Mouse (Mus musculus) thymus, postnatal 0 days (tissue): ENCODE measurements at regions not wholly inside any gene's neighbourhood (a gene's known extent, or its start where the extent isn't known, plus 50 kb on each side); places are given as distances from the start of the nearest gene placed in this dataset.

Experiments
- DNase-seq: peaks from one replicate; pipeline ENCODE4 v3.0.0-alpha.2; 2015; ENCODE audit warnings: low spot score

DNA sequence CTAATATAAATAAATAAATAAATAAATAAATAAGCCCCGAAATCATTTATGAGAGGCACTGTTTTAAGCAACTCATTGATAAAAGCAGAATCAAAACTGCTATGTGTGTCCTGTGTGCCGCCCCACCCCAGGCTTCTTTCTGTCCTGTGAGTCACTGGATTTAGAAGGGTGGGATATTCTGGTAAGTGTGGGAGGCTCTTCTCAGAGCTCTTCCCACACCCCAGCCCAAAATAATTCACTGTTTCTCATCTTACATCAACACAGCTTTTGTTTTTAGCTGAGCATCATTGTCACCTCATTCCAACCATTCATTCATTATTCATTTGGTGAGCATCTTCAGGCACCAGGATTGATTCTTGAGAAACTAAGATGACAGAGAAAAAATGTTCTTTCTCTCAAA lies 118.4 kb downstream of the Barx2 start:
- no peak for DNase-seq

GRCm38 (mm10) chr9:31775956-31776355 lies 137.3 kb downstream of the Barx2 start:
- DNase-seq: no peak

DNA sequence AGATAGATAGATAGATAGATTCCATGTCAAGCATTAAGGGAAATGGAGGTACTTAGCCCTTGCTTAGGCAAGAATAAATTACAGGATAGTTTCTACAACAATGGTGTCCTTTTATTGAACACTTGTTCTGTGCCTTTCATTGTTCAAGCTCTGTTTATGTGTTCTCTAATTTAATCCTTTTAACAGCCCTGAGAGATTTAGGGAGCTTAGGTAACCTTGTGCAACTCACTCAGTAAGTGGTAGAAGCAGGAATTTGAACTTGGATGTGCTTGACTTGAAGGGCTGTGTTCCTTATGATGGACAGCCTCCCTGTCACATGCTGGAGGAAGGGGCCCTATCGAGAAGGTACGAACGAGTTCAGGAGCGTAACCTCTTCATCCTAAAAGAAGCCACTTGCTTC lies 147.9 kb downstream of the Barx2 start:
- DNase-seq: no peak

DNA sequence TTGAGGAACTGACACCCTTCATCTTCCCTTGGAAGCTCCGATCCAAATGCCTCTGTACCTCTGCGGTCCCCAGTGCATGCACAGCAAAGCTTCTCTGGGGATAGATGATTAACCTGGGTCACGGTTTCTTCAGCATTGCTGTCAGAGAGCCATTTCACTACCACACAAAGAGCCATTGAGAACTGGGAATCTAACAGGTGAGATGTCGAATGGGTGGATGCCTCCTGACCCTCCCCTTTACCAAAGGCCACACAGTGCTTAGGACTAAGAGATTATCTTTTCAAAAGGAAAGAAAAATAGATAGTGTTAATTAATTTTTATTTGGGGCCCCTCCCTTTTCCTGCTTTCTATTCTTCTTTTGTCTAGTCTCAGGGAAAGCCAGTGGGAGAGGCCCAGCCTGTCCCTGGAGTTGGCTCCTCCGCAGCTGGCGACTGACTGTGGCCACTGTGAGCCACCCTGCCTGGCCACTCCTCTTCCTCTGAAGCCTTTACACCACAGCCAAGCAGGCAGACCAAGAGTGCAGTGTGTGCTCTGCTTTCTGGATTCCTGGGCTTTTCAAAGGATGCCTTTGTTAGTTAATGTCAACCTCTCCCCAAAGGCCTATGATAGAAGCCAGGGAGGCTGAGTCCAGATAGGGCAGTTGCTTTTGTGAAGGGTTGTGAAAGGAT lies 155.2 kb downstream of the Barx2 start:
- DNase-seq: no peak

GRCm38 (mm10) chr9:31730443-31730842 lies 182.8 kb downstream of the Barx2 start:
- DNase-seq: no peak

- DNase-seq: no peak
These were observed 194.0 kb downstream of the Barx2 start for GRCm38 (mm10) chr9:31719309-31719708.

DNA sequence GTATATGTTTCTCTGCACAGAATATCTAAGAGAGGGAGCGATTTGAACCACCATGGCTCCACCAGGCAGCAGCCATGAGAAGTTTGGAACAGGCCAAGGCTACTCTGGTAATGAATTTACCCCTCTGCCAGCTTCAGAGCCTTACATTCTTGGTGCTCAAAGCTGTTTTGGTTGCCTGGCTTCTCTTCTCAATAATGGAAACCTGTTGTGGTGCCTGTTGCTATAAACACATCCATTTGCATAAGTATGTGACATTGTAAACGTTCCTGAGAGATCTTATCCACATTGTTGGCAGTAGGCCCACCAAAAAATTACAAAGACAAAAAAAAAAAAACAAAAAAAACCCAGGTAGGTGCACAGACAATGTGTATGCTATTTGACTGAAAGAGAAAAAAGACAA lies 203.2 kb downstream of the Barx2 start:
- no peak for DNase-seq

GRCm38 (mm10) chr9:31706688-31707087 lies 206.6 kb downstream of the Barx2 start:
- DNase-seq: no peak

DNA sequence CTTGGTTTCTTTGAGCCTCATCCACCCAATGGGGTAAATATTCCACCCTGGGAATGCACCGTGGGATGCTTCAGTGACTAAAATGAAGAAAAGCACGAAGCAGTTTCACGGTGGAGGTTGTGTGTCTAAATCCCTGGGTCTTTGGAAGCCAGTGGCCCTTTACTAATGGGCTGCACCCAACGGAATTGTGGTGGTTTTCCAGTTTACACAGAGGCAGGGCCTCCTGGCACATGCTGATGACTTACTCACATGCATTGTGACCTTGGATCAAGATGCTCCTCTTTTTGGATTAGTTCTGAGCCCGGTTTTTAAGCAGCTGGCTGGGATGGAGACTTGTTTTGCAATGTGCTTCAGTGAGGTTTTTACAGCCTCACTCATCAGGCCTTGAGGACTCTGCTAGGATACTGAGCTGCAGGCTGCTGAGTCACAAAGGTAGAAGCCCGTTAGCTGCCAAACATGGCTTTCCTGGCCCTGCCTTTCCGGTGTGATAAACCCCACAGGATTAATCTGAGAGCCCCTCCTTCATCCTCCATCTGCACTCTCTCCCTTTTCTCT lies 222.3 kb downstream of the Barx2 start:
- DNase-seq: no peak

DNA sequence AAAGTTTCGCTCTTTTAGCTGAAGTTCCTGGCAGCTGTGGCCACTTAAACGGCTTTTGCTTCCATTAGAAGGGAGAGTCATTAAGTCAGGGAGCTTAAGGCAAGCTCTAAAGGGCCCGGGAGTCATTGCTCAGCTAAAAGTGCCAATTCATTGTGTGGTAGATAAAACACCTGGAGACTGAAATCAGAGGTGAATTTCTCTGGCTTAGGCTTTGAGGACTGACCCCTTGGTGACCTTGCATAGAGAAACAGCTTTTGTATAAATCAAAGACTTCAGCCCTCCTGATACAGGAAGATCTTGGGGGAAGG lies 224.1 kb upstream of the Tmem45b start:
- DNase-seq: no peak

DNA sequence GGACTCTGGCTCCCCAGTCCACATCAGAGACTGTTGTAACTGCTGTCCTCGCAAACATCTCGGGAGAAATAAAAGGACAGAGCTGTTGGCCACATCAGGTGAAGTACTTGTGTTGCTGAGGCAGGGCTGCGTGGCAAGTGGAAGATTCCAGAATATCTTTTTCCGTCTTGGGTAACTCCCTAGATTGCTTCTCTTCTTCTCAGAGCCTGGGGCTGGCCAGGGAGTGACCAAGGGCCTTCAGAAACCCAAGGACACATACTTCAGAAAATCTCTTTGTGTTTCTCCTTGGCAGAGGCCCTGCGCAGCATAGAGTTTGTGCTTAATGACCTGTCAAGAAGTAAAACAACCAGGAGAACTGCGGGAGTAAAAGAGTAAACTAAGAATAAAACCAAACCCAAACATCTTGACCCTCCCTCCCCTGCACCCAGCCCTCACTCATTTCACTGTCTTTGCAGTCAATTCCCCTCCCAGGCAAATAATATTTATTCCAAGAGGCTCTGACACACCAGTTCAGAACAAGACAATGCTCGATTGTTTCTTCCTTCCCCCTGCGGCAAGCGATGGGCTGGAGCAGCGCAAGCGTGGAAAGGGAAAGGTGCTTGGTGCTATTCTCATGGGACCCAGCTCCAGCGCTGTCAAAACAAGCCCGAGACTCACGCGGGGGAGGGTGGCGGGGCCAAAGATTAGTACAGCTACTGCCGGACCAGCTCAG lies 223.6 kb upstream of the Tmem45b start:
- no peak for DNase-seq

DNA sequence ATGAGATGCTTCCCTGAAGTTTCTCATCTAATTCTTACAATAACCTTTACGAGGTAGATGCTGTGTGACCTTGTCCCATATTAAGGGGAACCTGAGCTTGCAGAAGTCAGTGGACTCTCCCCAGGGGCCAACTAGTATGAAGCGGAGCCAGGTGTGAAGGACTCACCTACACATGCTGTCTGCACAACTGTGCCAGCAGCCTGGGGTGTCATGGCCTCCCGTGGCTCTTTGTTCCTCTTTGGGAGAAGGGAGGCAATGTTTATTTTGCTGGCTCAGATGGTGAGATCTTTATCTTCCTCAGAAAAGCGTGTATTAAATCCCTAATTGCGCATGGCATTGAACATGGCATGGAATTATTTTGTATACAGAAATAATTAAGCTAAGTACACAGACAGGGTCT lies 222.2 kb upstream of the Tmem45b start:
- no peak for DNase-seq

GRCm38 (mm10) chr9:31684812-31685188 lies 220.5 kb upstream of the Tmem45b start:
- DNase-seq: no peak

GRCm38 (mm10) chr9:31684099-31684811 lies 220.0 kb upstream of the Tmem45b start:
- DNase-seq: no peak

GRCm38 (mm10) chr9:31683302-31684081 lies 219.2 kb upstream of the Tmem45b start:
- DNase-seq: no peak

GRCm38 (mm10) chr9:31682893-31683292 lies 218.6 kb upstream of the Tmem45b start:
- no peak for DNase-seq

GRCm38 (mm10) chr9:31677150-31677549 lies 212.9 kb upstream of the Tmem45b start:
- DNase-seq: no peak

GRCm38 (mm10) chr9:31659026-31659425 lies 194.8 kb upstream of the Tmem45b start:
- no peak for DNase-seq

DNA sequence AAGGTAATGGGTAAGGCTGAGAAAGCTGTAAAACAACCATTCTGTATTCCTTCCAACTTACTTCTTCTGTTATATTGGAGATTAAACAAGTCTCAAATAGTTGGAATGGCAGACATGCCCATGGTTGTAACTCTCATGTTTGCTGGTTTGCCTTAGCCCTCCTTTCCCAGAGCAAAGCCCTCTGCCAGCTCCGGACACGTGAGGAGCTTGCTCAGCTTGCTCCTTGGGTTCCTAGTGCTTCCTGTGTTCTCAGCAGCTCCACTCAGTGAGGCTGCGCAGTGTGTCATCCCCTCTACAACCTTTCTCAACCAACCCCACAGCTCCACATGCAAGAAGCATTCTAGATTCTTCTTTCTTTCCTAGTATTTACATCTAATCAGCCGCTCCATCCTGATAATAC lies 193.3 kb upstream of the Tmem45b start:
- no peak for DNase-seq

- no peak for DNase-seq
These were observed 192.4 kb upstream of the Tmem45b start for GRCm38 (mm10) chr9:31656676-31657075.

GRCm38 (mm10) chr9:31654747-31655146 lies 190.5 kb upstream of the Tmem45b start:
- no peak for DNase-seq

GRCm38 (mm10) chr9:31654213-31654612 lies 190.0 kb upstream of the Tmem45b start:
- no peak for DNase-seq
